Mouse (Mus musculus) midbrain, embryonic 15.5 days (tissue): ENCODE measurements at regions not wholly inside any gene's neighbourhood (a gene's known extent, or its start where the extent isn't known, plus 50 kb on each side); places are given as distances from the start of the nearest gene placed in this dataset.
A peak's percentile ranks its signal among the peaks of the same experiment; 100 is the strongest.
"Not testable (repeated sequence)": the region's sequence is repeated elsewhere in the genome, so short reads cannot be mapped to it uniquely, and the experiment has no call there.

ENCODE experiments used
- ATAC-seq: fragments of 200-750 bp; cut with Nextera tagmentation; replicated peaks from 2 replicates; pipeline ENCODE4 v1.8.0; 2017; ENCODE audit warnings: moderate TSS enrichment
- H3K27ac ChIP-seq: fragments of 300-500 bp; sonication (generic); 2 replicates; pipeline ENCODE4 v1.5.1; 2015; ENCODE audit warnings: mild to moderate bottlenecking, inconsistent platforms
- H3K27me3 ChIP-seq: fragments of 300-500 bp; sonication (generic); replicated peaks from 2 replicates; pipeline ENCODE4 v1.6.1; 2015; ENCODE audit warnings: inconsistent platforms
- H3K36me3 ChIP-seq: fragments of 300-500 bp; sonication (generic); replicated peaks from 2 replicates; pipeline ENCODE4 v1.6.1; 2015; ENCODE audit warnings: inconsistent platforms
- H3K4me1 ChIP-seq: fragments of 300-500 bp; sonication (generic); 2 replicates; pipeline ENCODE4 v1.6.1; 2015; ENCODE audit warnings: inconsistent platforms
- H3K4me2 ChIP-seq: fragments of 300-500 bp; sonication (generic); 2 replicates; pipeline ENCODE4 v1.6.1; 2015; ENCODE audit warnings: inconsistent platforms, mild to moderate bottlenecking, moderate library complexity
- H3K4me3 ChIP-seq: fragments of 300-500 bp; sonication (generic); 2 replicates; pipeline ENCODE4 v1.5.1; 2015; ENCODE audit warnings: mild to moderate bottlenecking, inconsistent platforms
- H3K9ac ChIP-seq: fragments of 300-500 bp; sonication (generic); 2 replicates; pipeline ENCODE4 v1.6.1; 2015; ENCODE audit warnings: mild to moderate bottlenecking, inconsistent platforms
- H3K9me3 ChIP-seq: fragments of 300-500 bp; sonication (generic); 2 replicates; pipeline ENCODE4 v1.6.1; 2016; ENCODE audit warnings: inconsistent platforms
- WGBS: fragments of 180-500 bp; shearing (Covaris S2); methylation state at CpG from one replicate; pipeline ENCODE4 v1.1.7; 2015; ENCODE audit warnings: mixed read lengths; 5-methylcytosine and 5-hydroxymethylcytosine counted together

DNA sequence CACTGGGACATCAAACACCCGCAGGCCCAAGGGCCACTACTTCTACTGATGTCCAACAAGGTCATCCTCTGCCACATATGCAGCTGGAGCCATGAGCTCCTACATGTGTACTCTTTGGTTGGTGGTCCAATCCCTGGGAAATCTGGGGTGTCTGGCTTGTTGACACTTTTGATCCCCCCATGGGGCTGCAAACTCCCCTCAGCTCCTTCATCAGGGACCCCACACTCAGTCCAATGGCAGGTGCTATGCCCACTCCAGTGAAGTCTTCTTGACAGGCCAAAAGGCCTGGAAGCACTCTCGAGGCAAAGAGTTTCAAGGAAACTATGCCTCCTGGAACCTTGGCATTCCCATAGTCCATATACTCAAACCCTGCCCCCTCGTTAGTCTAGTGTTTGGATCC lies 570.8 kb upstream of the Smc2 start:
- no peaks in the 10 kb centered on the region for H3K36me3 ChIP-seq
- no peak overlapping the region for H3K4me2 ChIP-seq
- no peak overlapping the region for H3K4me3 ChIP-seq
- no peaks in the 10 kb centered on the region for H3K4me1 ChIP-seq
- no peak overlapping the region for H3K27ac ChIP-seq
- ATAC-seq = no peak
- no peaks in the 10 kb centered on the region for H3K9me3 ChIP-seq
- no peak overlapping the region for H3K9ac ChIP-seq
- 86% methylated on average over 3 of the region's 3 CpGs for WGBS
- H3K27me3 ChIP-seq = no peaks in the 10 kb centered on the region

GRCm38 (mm10) chr4:51868716-51869115 lies 570.3 kb upstream of the Smc2 start:
- H3K4me3 ChIP-seq, H3K27me3 ChIP-seq, H3K9me3 ChIP-seq, H3K36me3 ChIP-seq, H3K27ac ChIP-seq, H3K4me1 ChIP-seq, ATAC-seq, H3K4me2 ChIP-seq, H3K9ac ChIP-seq: not testable (repeated sequence)

DNA sequence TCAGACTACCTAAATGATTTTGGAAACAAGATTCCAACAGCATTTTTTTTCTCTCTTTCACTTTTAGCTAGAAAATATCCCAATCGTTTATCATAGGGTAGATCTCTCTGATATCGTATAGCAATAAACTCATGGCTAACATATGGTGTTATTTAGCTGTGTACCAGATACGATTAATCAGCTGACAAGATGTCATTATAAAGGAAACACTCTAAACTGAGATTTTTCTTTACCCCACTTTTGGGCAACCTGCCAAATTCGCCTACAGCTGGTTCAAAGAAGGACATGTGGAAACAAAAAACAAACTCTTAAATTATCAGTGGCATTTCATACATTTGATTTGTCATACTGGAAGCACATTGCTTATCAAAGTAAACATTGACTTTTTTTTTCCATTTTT lies 553.6 kb upstream of the Smc2 start:
- Histone ChIP-seq H3K4me1 (no peaks in the 10 kb centered on the region), H3K9ac (no peak overlapping the region), H3K36me3 (no peaks in the 10 kb centered on the region), H3K4me3 (no peak overlapping the region), H3K27me3 (no peaks in the 10 kb centered on the region), H3K27ac (no peak overlapping the region), H3K4me2 (no peak overlapping the region), H3K9me3 (no peaks in the 10 kb centered on the region; the same call in 1 of the 2 replicates)
- 86% methylated on average over 4 of the region's 4 CpGs for WGBS
- ATAC-seq = no peak

DNA sequence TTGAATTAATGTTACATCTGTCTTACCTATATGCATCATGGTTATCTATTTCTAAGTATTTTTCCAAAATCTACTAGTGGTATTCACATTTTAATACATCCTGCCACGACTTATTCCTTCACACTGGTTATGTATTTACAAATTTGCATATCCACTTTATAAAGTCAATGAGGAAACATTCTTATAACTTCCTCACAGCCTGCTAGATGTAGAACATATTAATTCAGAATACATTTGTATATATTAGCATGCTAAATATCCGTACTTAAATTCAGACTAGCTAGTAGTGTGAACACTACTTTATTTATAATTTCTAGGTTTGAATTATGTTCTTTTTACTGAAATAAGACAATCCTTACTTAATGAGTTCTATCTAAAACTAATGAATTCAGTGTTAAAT lies 549.8 kb upstream of the Smc2 start:
- no peaks in the 10 kb centered on the region for H3K4me1 ChIP-seq
- 67% methylated on average over 2 of the region's 2 CpGs for WGBS
- H3K4me3 ChIP-seq = no peak overlapping the region
- no peak for ATAC-seq
- no peak overlapping the region for H3K27ac ChIP-seq
- no peaks in the 10 kb centered on the region for H3K36me3 ChIP-seq
- no peaks in the 10 kb centered on the region for H3K9me3 ChIP-seq
- H3K9ac ChIP-seq = no peak overlapping the region
- no peak overlapping the region for H3K4me2 ChIP-seq
- no peaks in the 10 kb centered on the region for H3K27me3 ChIP-seq

DNA sequence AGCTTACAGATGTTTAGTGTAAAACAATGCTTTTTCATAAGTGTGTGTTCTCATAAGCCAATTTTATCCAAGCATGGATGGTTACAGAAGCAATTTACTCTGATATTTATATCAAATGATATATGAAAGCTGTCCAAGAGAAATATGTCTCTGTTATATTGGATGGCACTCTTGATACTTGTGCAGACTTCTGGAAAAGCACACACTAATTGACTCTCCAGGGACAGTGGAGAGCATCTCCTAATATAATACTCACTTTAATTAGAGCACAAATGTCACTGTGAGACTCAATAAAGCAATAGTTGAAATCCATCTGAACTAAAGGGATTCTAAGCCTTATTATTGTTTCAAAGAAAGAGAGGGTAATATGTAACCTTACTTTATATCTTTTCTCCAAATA lies 510.8 kb upstream of the Smc2 start:
- Histone ChIP-seq H3K9me3 (no peaks in the 10 kb centered on the region), H3K4me1 (no peaks in the 10 kb centered on the region), H3K36me3 (no peaks in the 10 kb centered on the region), H3K4me3 (no peak overlapping the region), H3K4me2 (no peak overlapping the region), H3K27me3 (no peaks in the 10 kb centered on the region), H3K27ac (no peak overlapping the region), H3K9ac (no peak overlapping the region)
- ATAC-seq = peak; percentile 92

GRCm38 (mm10) chr4:51969751-51970150 lies 469.3 kb upstream of the Smc2 start:
- H3K4me2 ChIP-seq = no peak overlapping the region
- no peak overlapping the region for H3K9ac ChIP-seq
- H3K27me3 ChIP-seq = no peaks in the 10 kb centered on the region
- no peak overlapping the region for H3K27ac ChIP-seq
- H3K36me3 ChIP-seq = no peaks in the 10 kb centered on the region
- 73% methylated on average over 10 of the region's 10 CpGs for WGBS
- no peak for ATAC-seq
- H3K4me1 ChIP-seq = no peaks in the 10 kb centered on the region
- H3K9me3 ChIP-seq = no peaks in the 10 kb centered on the region
- H3K4me3 ChIP-seq = no peak overlapping the region

GRCm38 (mm10) chr4:51978962-51979361 lies 460.1 kb upstream of the Smc2 start:
- Histone ChIP-seq H3K4me3 (no peak overlapping the region), H3K9me3 (no peaks in the 10 kb centered on the region), H3K27me3 (no peaks in the 10 kb centered on the region), H3K27ac (no peak overlapping the region), H3K4me1 (no peaks in the 10 kb centered on the region), H3K36me3 (no peaks in the 10 kb centered on the region), H3K4me2 (no peak overlapping the region), H3K9ac (no peak overlapping the region)
- 78% methylated on average over 8 of the region's 8 CpGs for WGBS
- ATAC-seq = no peak

- ATAC-seq = no peak
- Histone ChIP-seq H3K4me3 (no peak overlapping the region), H3K27ac (no peak overlapping the region), H3K4me1 (no peaks in the 10 kb centered on the region), H3K9ac (no peak overlapping the region), H3K4me2 (no peak overlapping the region), H3K27me3 (no peaks in the 10 kb centered on the region), H3K9me3 (no peaks in the 10 kb centered on the region), H3K36me3 (no peaks in the 10 kb centered on the region)
- 91% methylated on average over 2 of the region's 2 CpGs for WGBS
Observed at GRCm38 (mm10) chr4:51992482-51992881, 446.6 kb upstream of the Smc2 start.

- WGBS = 63% methylated on average over 11 of the region's 11 CpGs
- Histone ChIP-seq H3K27me3 (no peaks in the 10 kb centered on the region), H3K9me3 (no peaks in the 10 kb centered on the region), H3K4me3 (no peak overlapping the region), H3K9ac (no peak overlapping the region), H3K27ac (no peak overlapping the region), H3K4me2 (no peak overlapping the region), H3K36me3 (no peaks in the 10 kb centered on the region), H3K4me1 (no peaks in the 10 kb centered on the region)
- peak; percentile 62; the same call in 1 of the 2 replicates for ATAC-seq
Observed at GRCm38 (mm10) chr4:52036765-52037353, 402.2 kb upstream of the Smc2 start.

DNA sequence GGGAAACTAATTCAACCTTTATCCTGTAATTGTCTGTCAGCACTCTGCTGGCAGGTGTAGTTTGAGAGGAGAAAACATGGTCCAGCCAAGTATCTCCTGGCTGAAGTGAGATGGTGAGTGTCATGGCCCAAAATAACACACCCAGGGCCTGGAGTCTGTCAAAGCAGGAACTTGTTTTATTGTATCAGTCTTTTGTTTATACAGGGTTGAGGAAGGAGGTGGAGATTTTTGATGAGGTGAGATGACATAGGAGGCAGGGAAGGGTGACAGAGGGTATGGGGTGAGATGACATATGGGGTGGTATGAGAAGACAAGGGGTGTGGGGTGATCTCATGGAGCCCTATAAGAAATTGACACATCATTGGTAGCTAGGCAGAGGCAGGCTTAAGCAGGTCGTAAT lies 395.6 kb upstream of the Smc2 start:
- Histone ChIP-seq H3K4me1 (no peaks in the 10 kb centered on the region), H3K27ac (no peak overlapping the region), H3K4me2 (no peak overlapping the region), H3K9ac (no peak overlapping the region), H3K9me3 (no peaks in the 10 kb centered on the region), H3K4me3 (no peak overlapping the region), H3K27me3 (no peaks in the 10 kb centered on the region), H3K36me3 (no peaks in the 10 kb centered on the region)
- ATAC-seq = no peak
- 84% methylated on average over 1 of the region's 1 CpGs for WGBS

GRCm38 (mm10) chr4:52050948-52051347 lies 388.1 kb upstream of the Smc2 start:
- no peak overlapping the region for H3K4me3 ChIP-seq
- WGBS = 70% methylated on average over 4 of the region's 4 CpGs
- ATAC-seq = no peak

DNA sequence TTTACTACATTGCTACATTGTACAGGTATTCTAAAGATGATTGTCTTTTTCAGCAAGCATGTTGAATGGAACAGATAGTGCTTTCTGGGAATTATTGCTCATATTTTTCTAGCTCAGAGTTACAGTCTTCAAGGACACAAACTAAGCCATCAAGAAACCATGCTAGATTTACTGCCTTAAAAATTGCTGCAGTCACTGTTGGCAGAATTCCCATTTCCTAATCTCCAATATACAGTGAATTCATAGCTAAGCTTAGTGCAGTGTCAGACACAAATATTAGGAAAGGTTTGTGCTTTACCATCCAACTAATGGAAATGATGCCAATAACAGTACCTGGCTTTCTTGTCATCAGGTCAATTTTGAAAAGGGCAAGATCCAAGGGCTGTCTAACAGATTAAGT lies 383.0 kb upstream of the Smc2 start:
- no peak for ATAC-seq
- no peak overlapping the region for H3K4me2 ChIP-seq

More at GRCm38 (mm10) chr4:52050948-52051347, 388.1 kb upstream of the Smc2 start:
- Histone ChIP-seq H3K36me3 (no peaks in the 10 kb centered on the region), H3K27ac (no peak overlapping the region), H3K4me1 (no peaks in the 10 kb centered on the region), H3K9ac (no peak overlapping the region), H3K9me3 (no peaks in the 10 kb centered on the region), H3K27me3 (no peaks in the 10 kb centered on the region), H3K4me2 (no peak overlapping the region)

DNA sequence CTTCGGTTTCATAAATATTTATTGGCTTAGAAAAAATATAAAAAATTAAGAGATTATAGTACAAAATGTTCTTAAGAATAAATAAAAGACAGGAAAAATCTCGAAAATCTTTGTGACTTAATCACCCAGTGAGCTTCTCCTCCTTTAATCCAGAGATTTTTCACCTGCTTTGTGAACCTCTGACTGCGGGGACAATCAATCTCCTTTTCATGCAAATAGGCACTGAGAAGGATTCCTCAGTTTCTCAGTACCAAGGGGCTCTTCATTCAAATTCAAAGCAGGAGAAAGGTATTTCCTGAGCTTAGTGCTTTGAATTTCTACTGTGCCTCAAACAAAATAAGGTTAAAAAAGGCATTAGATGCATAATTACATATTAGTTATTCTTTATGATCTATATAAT lies 379.0 kb upstream of the Smc2 start:
- H3K27ac ChIP-seq = no peak overlapping the region
- no peaks in the 10 kb centered on the region for H3K36me3 ChIP-seq
- no peak for ATAC-seq
- no peak overlapping the region for H3K9ac ChIP-seq
- H3K4me3 ChIP-seq = no peak overlapping the region
- H3K4me2 ChIP-seq = no peak overlapping the region
- no peaks in the 10 kb centered on the region for H3K9me3 ChIP-seq
- no peaks in the 10 kb centered on the region for H3K4me1 ChIP-seq
- 52% methylated on average over 3 of the region's 3 CpGs for WGBS
- H3K27me3 ChIP-seq = no peaks in the 10 kb centered on the region

More for the DNA sequence above, 383.0 kb upstream of the Smc2 start:
- no peaks in the 10 kb centered on the region for H3K4me1 ChIP-seq
- H3K9ac ChIP-seq = no peak overlapping the region
- H3K4me3 ChIP-seq = no peak overlapping the region
- no peaks in the 10 kb centered on the region for H3K9me3 ChIP-seq
- no peaks in the 10 kb centered on the region for H3K36me3 ChIP-seq
- H3K27me3 ChIP-seq = no peaks in the 10 kb centered on the region
- no peak overlapping the region for H3K27ac ChIP-seq
